Mouse (Mus musculus) cerebellum, adult 11-12 months (tissue): ENCODE results near the gene Smg6.
A peak's percentile ranks its signal among the peaks of the same experiment; 100 is the strongest.

ENCODE experiments used
- DNase-seq: peaks from one replicate; pipeline ENCODE4 v3.0.0; 2022

Smg6 gene

DNA sequence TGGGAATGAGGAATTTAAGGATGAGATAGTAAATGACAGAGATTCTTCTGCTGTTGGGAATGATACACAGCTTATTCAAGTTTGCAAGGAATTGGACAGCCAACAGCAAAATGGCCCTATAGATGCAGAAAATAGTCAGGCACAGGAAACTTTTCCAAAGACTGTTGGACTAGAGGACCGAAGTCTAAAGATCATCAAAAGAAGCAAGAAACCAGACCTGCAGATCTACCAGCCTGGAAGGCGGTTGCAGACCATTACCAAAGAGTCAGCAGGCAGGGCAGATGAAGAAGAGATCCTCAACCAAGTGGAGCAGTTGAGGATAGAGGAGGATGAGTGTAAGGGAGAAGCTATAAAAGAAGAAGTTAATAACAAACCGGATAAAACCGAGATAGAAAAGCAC, 3.5 kb downstream of the Smg6 start:
- DNase-seq: no peak

- DNase-seq: no peak
Measured at GRCm38 (mm10) chr11:74930391-74930790, 4.8 kb downstream of the Smg6 start.

DNA sequence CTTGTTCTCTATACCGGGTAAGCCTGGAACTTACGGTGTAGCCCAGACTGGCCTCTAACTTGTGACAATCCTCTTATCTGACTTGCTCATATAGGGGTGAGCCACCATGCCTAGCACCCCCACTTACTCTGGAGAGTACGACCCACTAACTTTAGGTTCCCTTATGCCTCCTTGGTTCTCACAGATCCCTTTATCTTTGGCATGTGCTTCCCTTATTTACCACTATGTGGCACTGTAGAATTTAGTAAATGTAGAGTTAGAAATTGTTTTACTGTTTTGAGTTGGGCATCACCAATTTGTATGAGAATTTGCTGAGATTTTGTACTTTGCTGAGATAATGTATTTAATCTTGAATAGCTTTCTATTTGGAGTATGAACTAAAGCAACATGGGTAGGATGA, 20.7 kb downstream of the Smg6 start:
- no peak for DNase-seq

- peak; percentile 33 for DNase-seq
Measured at GRCm38 (mm10) chr11:74954901-74955300, 29.3 kb downstream of the Smg6 start.

- DNase-seq: no peak
Measured at GRCm38 (mm10) chr11:74956006-74956405, 30.4 kb downstream of the Smg6 start.

- no peak for DNase-seq
Measured at GRCm38 (mm10) chr11:74957600-74957999, 32.0 kb downstream of the Smg6 start.

GRCm38 (mm10) chr11:74959501-74959900, 33.9 kb downstream of the Smg6 start:
- DNase-seq: no peak

GRCm38 (mm10) chr11:74960031-74960551, 34.5 kb downstream of the Smg6 start:
- DNase-seq: no peak

GRCm38 (mm10) chr11:74961953-74962352, 36.3 kb downstream of the Smg6 start:
- no peak for DNase-seq

DNA sequence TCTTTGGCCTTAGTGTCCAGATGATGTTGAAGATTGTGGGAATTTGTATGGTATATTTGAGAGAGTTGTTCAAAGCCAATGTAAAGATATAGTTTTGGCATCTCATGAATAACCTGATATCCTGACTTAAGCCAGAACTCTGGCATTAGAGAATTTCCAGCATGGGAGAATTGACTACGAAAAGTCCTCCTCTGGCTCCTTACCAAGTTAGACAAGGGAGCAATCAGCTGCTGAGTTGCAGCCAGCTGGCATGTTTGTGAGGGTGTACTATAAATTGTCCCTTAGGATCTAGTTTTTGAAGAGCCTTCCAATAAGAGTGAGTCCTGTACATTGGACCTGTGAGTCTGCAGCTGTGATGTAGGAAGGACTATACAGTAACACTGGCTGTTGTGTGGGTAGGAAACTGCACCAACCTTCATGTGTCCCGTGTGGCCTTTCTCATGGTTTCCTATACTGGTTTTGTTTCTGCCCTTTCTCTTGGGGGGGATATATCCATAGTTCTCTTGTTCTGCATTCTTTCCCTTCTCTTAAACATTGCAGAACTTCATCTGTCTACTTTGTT, 37.3 kb downstream of the Smg6 start:
- peak; percentile 20 for DNase-seq

DNA sequence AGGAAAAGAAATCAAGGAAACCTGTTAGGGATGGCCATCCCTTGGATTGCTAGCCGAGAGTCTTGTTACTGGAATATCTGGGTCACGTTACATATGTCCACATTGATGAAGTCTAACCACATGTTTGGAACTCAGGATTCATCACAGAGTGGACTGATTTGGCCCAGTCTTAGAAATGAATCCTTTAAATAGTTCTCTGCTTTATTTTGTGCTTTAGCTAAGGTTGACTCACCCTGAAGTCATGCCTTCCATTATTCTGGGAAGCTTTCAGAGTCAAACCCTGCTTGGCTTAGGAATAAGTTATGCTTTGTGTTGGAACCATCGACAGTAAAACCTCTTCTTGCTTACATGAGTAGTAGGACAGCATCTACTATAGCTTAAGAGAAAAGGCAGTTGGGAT, 39.9 kb downstream of the Smg6 start:
- no peak for DNase-seq

DNA sequence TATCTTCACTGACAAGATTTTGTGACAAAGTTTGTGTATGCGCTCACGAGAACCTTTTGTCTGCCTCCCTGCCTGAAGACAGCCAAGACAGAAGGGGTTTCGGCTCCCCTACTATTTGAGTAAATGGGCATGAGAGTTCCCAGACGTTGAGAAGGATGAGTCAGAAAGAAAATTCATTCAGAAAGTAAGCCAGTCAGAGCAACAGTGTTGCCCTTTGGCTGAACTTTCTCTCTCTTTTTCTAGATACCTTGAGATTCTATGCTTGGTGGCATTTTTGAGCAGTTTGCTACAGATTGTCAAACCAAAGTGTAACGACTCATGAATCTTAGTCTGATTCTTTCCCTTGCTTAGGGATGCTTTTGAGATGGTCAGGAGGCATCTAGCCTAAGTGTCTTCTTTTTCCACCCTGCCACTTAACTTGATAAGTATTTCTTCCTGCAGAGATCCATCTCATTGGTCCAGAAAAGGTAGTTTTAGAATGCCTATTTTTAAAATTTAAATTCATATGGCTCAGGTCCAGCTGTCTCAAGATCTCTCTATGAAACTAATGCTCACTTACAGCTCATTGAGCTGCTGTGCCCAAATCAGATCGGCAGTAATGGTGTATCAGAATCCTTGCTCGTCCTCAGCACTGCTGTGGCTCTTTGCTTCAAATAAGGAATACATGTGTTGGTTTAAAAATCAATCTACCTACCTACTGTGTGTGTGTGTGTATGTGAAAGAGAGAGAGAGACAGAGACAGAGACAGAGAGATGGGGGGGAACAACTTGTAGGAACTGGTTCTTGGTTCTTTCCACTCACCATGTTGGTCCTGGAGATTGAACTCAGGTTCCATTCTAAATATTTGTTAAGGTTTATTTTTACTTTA, 47.9 kb downstream of the Smg6 start:
- no peak for DNase-seq

GRCm38 (mm10) chr11:74974615-74975014, 49.0 kb downstream of the Smg6 start:
- no peak for DNase-seq

DNA sequence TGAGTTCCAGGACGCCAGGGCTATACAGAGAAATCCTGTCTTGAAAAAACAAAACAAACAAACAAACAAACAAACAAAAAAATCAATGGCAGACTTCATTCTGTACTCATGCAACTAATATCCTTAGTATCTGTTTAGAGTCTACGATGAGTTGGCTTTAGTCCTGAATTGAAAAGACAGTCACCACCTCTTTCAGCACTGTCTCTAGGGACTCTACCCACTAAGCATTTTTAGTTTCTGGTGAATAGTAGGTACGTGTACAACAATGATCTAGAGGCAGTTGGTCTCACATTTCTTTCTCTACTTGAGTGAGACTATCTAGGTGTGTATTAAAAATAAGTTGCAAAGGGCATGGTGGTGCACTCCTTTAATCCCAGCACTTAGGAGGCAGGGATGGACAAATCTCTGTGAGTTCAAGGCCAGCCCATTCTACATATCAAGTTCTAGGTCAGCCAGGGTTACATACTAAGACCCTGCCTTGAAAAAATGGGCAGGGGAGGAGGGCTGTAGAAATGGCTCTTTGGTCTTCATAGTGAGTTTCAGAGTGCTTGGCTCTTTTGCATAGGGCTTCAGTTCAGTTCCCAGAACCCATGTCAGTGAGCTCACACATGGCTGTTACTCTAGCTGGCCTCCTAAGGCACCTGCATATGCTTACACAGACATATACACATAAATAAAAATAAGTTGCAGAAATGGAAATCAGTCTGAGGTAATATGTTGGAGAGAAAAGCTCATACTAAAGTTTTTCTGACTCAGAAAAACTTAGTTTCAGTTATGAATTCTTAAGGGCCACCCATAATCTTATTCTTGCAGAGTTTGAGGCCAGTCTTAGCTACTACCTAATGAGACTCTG, 51.4 kb downstream of the Smg6 start:
- DNase-seq: no peak

DNA sequence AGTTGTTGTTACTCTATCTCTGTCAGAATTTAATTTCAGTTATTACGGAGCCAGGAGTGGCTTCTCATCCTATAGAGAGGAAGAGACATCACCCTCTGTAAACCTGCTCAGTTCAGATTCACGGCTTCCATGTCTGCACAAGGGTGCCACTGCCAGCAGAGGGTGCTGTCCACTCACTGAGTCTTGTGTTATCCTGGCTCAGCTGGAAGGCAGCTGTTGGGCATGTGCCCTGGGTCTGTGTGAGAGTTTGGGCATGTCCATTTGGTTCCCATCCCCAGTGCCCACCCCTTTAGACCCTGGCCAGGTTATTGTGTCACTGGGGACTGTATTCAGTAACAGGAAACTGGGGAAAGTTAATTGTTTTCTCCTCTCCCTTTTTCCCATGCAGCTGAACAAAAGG, 55.8 kb downstream of the Smg6 start:
- peak; percentile 44 for DNase-seq

GRCm38 (mm10) chr11:74982241-74982640, 56.6 kb downstream of the Smg6 start:
- DNase-seq: no peak

GRCm38 (mm10) chr11:74988162-74988561, 62.5 kb downstream of the Smg6 start:
- no peak for DNase-seq

- DNase-seq: no peak
Measured at GRCm38 (mm10) chr11:74989047-74989446, 63.4 kb downstream of the Smg6 start.

- DNase-seq: no peak
Measured at GRCm38 (mm10) chr11:74990501-74990900, 64.9 kb downstream of the Smg6 start.

- DNase-seq: no peak
Measured at GRCm38 (mm10) chr11:74991290-74991689, 65.7 kb downstream of the Smg6 start.

DNA sequence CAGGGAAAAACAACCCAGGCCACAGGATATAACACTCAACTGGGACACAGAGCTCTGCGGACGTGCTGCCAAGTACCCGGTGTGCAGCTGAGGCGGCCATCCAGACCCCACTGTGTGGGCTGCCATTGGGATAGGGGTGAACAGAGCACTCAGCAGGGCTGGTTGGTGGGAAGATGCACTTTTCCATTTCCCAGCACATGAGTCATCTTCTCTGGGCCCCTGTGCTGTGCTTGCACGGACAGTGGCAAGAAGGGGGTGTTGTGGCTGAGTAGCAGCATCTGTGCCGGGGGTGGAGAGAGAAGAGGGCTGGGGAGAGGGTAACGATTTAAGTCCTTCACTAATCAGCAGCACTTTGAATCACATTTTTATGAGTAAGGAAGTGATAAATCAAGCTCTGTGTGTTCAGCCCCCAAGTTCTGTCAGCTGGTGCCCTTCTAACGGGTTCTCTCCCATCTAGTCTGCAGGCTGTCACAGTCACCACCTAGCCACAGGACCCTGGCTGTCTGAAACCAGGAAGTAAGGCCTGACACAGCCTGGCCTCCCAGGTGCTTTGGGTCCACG, 66.9 kb downstream of the Smg6 start:
- DNase-seq: no peak

DNA sequence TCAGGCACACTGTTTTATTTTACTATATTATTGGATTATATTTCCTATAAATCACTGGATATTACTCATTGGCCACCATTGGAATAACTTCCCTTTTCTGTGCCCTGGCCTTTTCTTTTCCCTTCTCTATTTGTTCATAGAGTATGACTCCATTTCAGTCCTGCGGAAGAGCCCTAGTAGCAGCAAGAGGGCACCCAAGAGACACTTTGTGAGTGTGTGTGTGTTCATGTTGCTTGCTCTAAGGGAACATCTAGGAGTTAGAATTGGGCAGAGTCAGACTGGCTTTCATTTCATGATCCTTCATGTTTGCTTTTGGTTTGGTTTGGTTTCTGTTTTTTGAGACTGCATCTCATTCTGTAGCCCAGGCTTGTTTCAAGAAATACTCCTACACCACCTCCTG, 68.5 kb downstream of the Smg6 start:
- DNase-seq: no peak

DNA sequence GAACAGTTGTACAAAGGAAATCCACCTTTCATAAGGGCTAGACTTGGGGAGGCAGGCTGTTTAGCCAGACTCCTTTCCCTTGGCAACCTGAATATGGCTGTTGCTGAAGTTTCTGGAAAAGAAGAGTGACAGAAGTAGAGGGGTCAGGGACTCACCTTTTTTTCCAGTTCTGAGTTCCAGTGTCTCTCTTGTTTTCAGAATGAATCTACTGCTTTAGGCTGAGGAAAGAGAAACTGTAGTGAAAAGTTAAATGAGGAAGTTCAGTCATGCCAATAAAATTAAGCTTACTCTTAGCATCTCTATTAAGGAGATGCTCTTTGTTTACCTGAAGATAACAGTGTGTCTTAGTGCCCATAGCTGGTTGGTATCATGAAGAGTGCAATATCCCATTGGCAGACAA, 69.2 kb downstream of the Smg6 start:
- DNase-seq: no peak
